Mouse (Mus musculus) forebrain, embryonic 14.5 days (tissue): ENCODE results near the gene 4930402H24Rik. TPM values are rescaled to one million over a fixed set of nuclear protein-coding genes. Genes with fewer than 3 reads are reported as not detected.

Experiments
- ATAC-seq: fragments of 200-750 bp; cut with Nextera tagmentation; 2 replicates; pipeline ENCODE4 v1.8.0; 2017; ENCODE audit warnings: mild to moderate bottlenecking, moderate library complexity
- DNase-seq: peaks from one replicate; pipeline ENCODE4 v3.0.0-alpha.2; 2015; ENCODE audit warnings: low spot score
- H3K27ac ChIP-seq: fragments of 300-500 bp; sonication (generic); 2 replicates; pipeline ENCODE4 v1.5.1; 2014; ENCODE audit warnings: low read depth, mild to moderate bottlenecking, control low read depth, low read length, moderate library complexity
- H3K27me3 ChIP-seq: fragments of 300-500 bp; sonication (generic); replicated peaks from 2 replicates; pipeline ENCODE4 v1.6.1; 2014; ENCODE audit warnings: low read length, control low read depth, mixed read lengths; ENCODE audit not compliant: control insufficient read depth, insufficient read depth
- H3K36me3 ChIP-seq: fragments of 300-500 bp; sonication (generic); 2 replicates; pipeline ENCODE4 v1.6.1; 2014; ENCODE audit warnings: low read length, control low read depth; ENCODE audit not compliant: control insufficient read depth, insufficient read depth
- H3K4me1 ChIP-seq: fragments of 300-500 bp; sonication (generic); 2 replicates; pipeline ENCODE4 v1.6.1; 2014; ENCODE audit warnings: antibody characterized with exemption, low read length, control low read depth; ENCODE audit not compliant: control insufficient read depth, insufficient read depth
- H3K4me2 ChIP-seq: fragments of 300-500 bp; sonication (generic); 2 replicates; pipeline ENCODE4 v1.6.1; 2014; ENCODE audit warnings: mild to moderate bottlenecking, control low read depth, low read length
- H3K4me3 ChIP-seq: fragments of 300-500 bp; sonication (generic); 2 replicates; pipeline ENCODE4 v1.5.1; 2014; ENCODE audit warnings: low read depth, low read length, control low read depth
- H3K9ac ChIP-seq: fragments of 300-500 bp; sonication (generic); 2 replicates; pipeline ENCODE4 v1.6.1; 2014; ENCODE audit warnings: mild to moderate bottlenecking, low read length, control low read depth, moderate library complexity
- H3K9me3 ChIP-seq: fragments of 300-500 bp; sonication (generic); replicated peaks from 2 replicates; pipeline ENCODE4 v1.6.1; 2016; ENCODE audit warnings: low read length, control low read depth, mixed read lengths; ENCODE audit not compliant: control insufficient read depth
- WGBS: fragments of 180-500 bp; shearing (Covaris S2); extraction: QIAGEN DNeasy Blood & Tissue Kit; methylation state at CpG from one replicate; pipeline ENCODE4 v1.1.7; 2014; 5-methylcytosine and 5-hydroxymethylcytosine counted together
- polyA plus RNA-seq: library from polyadenylated mRNA; unstranded; fragments of >200 nt; fragmentation: Nextera tagmentation; extraction: Ambion mirVana; gene quantifications from 2 replicates; pipeline ENCODE4 v1.2.1, GENCODE M21; 2014

The 4930402H24Rik gene
- polyA plus RNA-seq, 1 experiment from 2014 or later = 55.1 TPM

GRCm38 (mm10) chr2:130917686-130918085 is 11.5 kb upstream of the 4930402H24Rik start:
- Histone ChIP-seq H3K36me3 (no peaks in the 10 kb centered on the region), H3K4me2 (no peak overlapping the region), H3K9me3 (no peaks in the 10 kb centered on the region), H3K4me1 (no peaks in the 10 kb centered on the region), H3K9ac (no peak overlapping the region), H3K27ac (no peak overlapping the region), H3K27me3 (no peaks in the 10 kb centered on the region), H3K4me3 (no peak overlapping the region)
- 97% methylated on average over 1 of the region's 1 CpGs for WGBS
- ATAC-seq (no peak), DNase-seq (no peak)

- Histone ChIP-seq H3K4me1 (no peaks in the 10 kb centered on the region), H3K27me3 (no peaks in the 10 kb centered on the region), H3K27ac (no peak overlapping the region), H3K36me3 (no peaks in the 10 kb centered on the region), H3K4me3 (no peak overlapping the region), H3K9me3 (no peaks in the 10 kb centered on the region), H3K9ac (no peak overlapping the region), H3K4me2 (no peak overlapping the region)
- ATAC-seq (no peak), DNase-seq (no peak)
- 62% methylated on average over 3 of the region's 3 CpGs for WGBS
Observed at GRCm38 (mm10) chr2:130916521-130917147, 10.4 kb upstream of the 4930402H24Rik start.

DNA sequence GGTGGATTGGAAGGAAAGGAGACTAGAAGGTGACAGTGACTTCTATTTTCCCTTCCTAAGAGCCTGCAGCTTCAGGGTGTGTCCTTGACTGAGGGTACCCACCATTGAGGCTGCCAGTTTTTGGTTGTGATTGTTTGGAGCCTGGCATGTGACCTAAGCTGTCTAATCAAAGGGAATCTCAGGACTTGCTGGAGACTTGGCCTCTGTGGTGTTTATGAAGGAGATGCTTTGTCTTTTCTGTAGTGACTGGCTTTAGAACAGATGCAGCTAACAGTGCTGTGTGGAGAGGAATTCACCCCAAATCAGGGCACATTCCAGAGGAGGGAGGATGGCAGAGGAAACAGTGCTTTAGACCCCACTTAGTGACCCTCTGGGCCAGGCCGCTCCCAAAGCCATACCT is 8.7 kb upstream of the 4930402H24Rik start:
- no peaks in the 10 kb centered on the region for H3K27me3 ChIP-seq
- H3K9ac ChIP-seq = no peak overlapping the region
- WGBS = 85% methylated on average over 1 of the region's 1 CpGs
- no peak overlapping the region for H3K4me3 ChIP-seq
- no peak for ATAC-seq
- H3K4me1 ChIP-seq = no peaks in the 10 kb centered on the region
- no peaks in the 10 kb centered on the region for H3K9me3 ChIP-seq
- H3K36me3 ChIP-seq = no peaks in the 10 kb centered on the region
- no peak for DNase-seq
- no peak overlapping the region for H3K27ac ChIP-seq
- no peak overlapping the region for H3K4me2 ChIP-seq

DNA sequence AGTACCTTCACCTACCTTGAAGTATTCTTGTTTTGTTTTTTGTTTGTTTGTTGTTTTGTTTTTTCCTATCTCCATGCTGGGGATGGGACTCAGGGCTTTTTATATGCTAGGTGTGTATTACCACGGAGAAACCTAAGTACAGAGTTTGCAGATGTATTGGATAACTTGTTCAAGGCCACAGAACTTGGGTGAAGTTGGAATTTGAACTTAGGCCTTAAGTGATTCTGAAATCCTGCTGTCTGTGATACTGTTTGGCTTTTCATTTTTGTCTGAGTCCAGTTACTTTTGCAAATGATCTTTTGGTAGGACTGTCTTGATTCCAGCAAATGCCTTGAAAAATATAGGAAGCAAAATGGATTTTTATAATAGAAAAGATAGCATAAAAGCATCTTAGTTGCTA is 5.5 kb upstream of the 4930402H24Rik start:
- H3K9me3 ChIP-seq = no peaks in the 10 kb centered on the region
- H3K4me2 ChIP-seq = no peak overlapping the region
- H3K9ac ChIP-seq = no peak overlapping the region
- no peak overlapping the region for H3K4me3 ChIP-seq
- H3K27me3 ChIP-seq = no peaks in the 10 kb centered on the region
- no peaks in the 10 kb centered on the region for H3K36me3 ChIP-seq
- WGBS = 65% methylated on average over 1 of the region's 1 CpGs
- no peak for ATAC-seq
- no peak for DNase-seq
- peaks cover 8% of the 10 kb centered on the region for H3K4me1 ChIP-seq
- H3K27ac ChIP-seq = no peak overlapping the region

GRCm38 (mm10) chr2:130906584-130907315 is 544 bp upstream of the 4930402H24Rik start:
- H3K9ac ChIP-seq = peak overlapping the region; percentile 96
- no peaks in the 10 kb centered on the region for H3K36me3 ChIP-seq
- peaks cover 8% of the 10 kb centered on the region for H3K4me1 ChIP-seq
- peak overlapping the region; percentile 76 for H3K4me2 ChIP-seq
- H3K27ac ChIP-seq = peak overlapping the region; percentile 77
- H3K4me3 ChIP-seq = peak overlapping the region; percentile 99
- ATAC-seq = peak; percentile 59
- no peaks in the 10 kb centered on the region for H3K27me3 ChIP-seq
- DNase-seq = peak; percentile 17
- WGBS = under 1% methylated on average over 44 of the region's 58 CpGs
- no peaks in the 10 kb centered on the region for H3K9me3 ChIP-seq

GRCm38 (mm10) chr2:130898783-130899182 is 7.4 kb downstream of the 4930402H24Rik start:
- no peaks in the 10 kb centered on the region for H3K9me3 ChIP-seq
- WGBS = 82% methylated on average over 2 of the region's 2 CpGs
- no peak overlapping the region for H3K4me3 ChIP-seq
- H3K9ac ChIP-seq = no peak overlapping the region
- H3K4me2 ChIP-seq = no peak overlapping the region
- H3K27ac ChIP-seq = no peak overlapping the region
- no peaks in the 10 kb centered on the region for H3K4me1 ChIP-seq
- no peaks in the 10 kb centered on the region for H3K27me3 ChIP-seq
- no peaks in the 10 kb centered on the region for H3K36me3 ChIP-seq
- DNase-seq = no peak
- no peak for ATAC-seq

GRCm38 (mm10) chr2:130897856-130898255 is 8.3 kb downstream of the 4930402H24Rik start:
- Histone ChIP-seq H3K9ac (no peak overlapping the region), H3K4me3 (no peak overlapping the region), H3K36me3 (no peaks in the 10 kb centered on the region), H3K4me1 (no peaks in the 10 kb centered on the region), H3K9me3 (no peaks in the 10 kb centered on the region), H3K27me3 (no peaks in the 10 kb centered on the region), H3K27ac (no peak overlapping the region), H3K4me2 (no peak overlapping the region)
- no peak for DNase-seq
- WGBS = 79% methylated on average over 2 of the region's 2 CpGs
- no peak for ATAC-seq

- no peak for DNase-seq
- Histone ChIP-seq H3K4me1 (no peaks in the 10 kb centered on the region), H3K4me2 (no peak overlapping the region), H3K4me3 (no peak overlapping the region), H3K27me3 (no peaks in the 10 kb centered on the region), H3K27ac (no peak overlapping the region), H3K9ac (no peak overlapping the region), H3K9me3 (no peaks in the 10 kb centered on the region), H3K36me3 (no peaks in the 10 kb centered on the region)
- 96% methylated on average over 2 of the region's 2 CpGs for WGBS
- no peak for ATAC-seq
Observed at GRCm38 (mm10) chr2:130896944-130897343, 9.3 kb downstream of the 4930402H24Rik start.

- no peak overlapping the region for H3K27ac ChIP-seq
- DNase-seq (no peak), ATAC-seq (no peak)
- H3K4me1 ChIP-seq = no peaks in the 10 kb centered on the region
- no peak overlapping the region for H3K4me3 ChIP-seq
- no peaks in the 10 kb centered on the region for H3K36me3 ChIP-seq
- 95% methylated on average over 1 of the region's 1 CpGs for WGBS
- H3K9me3 ChIP-seq = no peaks in the 10 kb centered on the region
- no peaks in the 10 kb centered on the region for H3K27me3 ChIP-seq
- no peak overlapping the region for H3K9ac ChIP-seq
- no peak overlapping the region for H3K4me2 ChIP-seq
Observed at GRCm38 (mm10) chr2:130887456-130887855, 18.8 kb downstream of the 4930402H24Rik start.
